Mouse (Mus musculus) myocyte (in vitro differentiated cells): ENCODE data around the gene Psen2. TPM values are rescaled to one million over a fixed set of nuclear protein-coding genes. Genes with fewer than 3 reads are reported as not detected.

Source experiments
- H3K27me3 ChIP-seq: one replicate; pipeline ENCODE4 v1.6.1; 2011; ENCODE audit not compliant: control insufficient read depth, insufficient read depth, insufficient read length
- H3K36me3 ChIP-seq: one replicate; pipeline ENCODE4 v1.6.1; 2011; ENCODE audit not compliant: control insufficient read depth, insufficient read depth
- H3K4me2 ChIP-seq: one replicate; pipeline ENCODE4 v1.6.1; 2011; ENCODE audit warnings: low read depth, control low read depth
- H3K4me3 ChIP-seq: one replicate; pipeline ENCODE4 v1.5.1; 2011; ENCODE audit warnings: mild to moderate bottlenecking, control low read depth, moderate library complexity
- H3K79me2 ChIP-seq: one replicate; pipeline ENCODE4 v1.6.1; 2011; ENCODE audit not compliant: control insufficient read depth, insufficient read depth
- H3ac ChIP-seq: one replicate; pipeline ENCODE4 v1.6.1; 2011; ENCODE audit not compliant: control insufficient read depth, insufficient read length
- CEBPB ChIP-seq: IDR thresholded peaks from 2 replicates; pipeline ENCODE4 v1.6.1; 2011; ENCODE audit warnings: mild to moderate bottlenecking, moderate library complexity; ENCODE audit not compliant: poor library complexity, insufficient read depth, severe bottlenecking
- E2F4 ChIP-seq: IDR thresholded peaks from one replicate; pipeline ENCODE4 v1.6.1; 2011; ENCODE audit warnings: mild to moderate bottlenecking, control low read depth, moderate library complexity; ENCODE audit not compliant: insufficient read depth
- MAX ChIP-seq: IDR thresholded peaks from one replicate; pipeline ENCODE4 v1.6.1; 2011; ENCODE audit warnings: low read depth, mild to moderate bottlenecking, control low read depth
- MYOD1 ChIP-seq, 3 experiments: IDR thresholded peaks; one replicate each; pipeline ENCODE4 v1.6.1; 2011; ENCODE audit warnings: control low read depth in 2 of 3, low read depth in 2 of 3, mild to moderate bottlenecking in 2 of 3, moderate library complexity in 1 of 3; ENCODE audit not compliant: insufficient read length in 2 of 3, control insufficient read depth in 1 of 3
- MYOG ChIP-seq, 3 experiments: IDR thresholded peaks; one replicate each; pipeline ENCODE4 v1.6.1; 2011; ENCODE audit warnings: control low read depth in 2 of 3, low read depth in 2 of 3, mild to moderate bottlenecking in 2 of 3; ENCODE audit not compliant: insufficient read length in 2 of 3, control insufficient read depth in 1 of 3, insufficient read depth in 1 of 3
- POLR2A ChIP-seq: IDR thresholded peaks from one replicate; pipeline ENCODE4 v1.6.1; 2011; ENCODE audit warnings: low read depth, mild to moderate bottlenecking, control low read depth, moderate library complexity; ENCODE audit not compliant: insufficient read length
- POLR2AphosphoS2 ChIP-seq: IDR thresholded peaks from one replicate; pipeline ENCODE4 v1.6.1; 2011; ENCODE audit warnings: low read depth, control low read depth; ENCODE audit not compliant: insufficient read length
- REST ChIP-seq: IDR thresholded peaks from one replicate; pipeline ENCODE4 v1.6.1; 2011; ENCODE audit warnings: mild to moderate bottlenecking, control low read depth, moderate library complexity; ENCODE audit not compliant: insufficient read depth, insufficient read length
- SRF ChIP-seq: IDR thresholded peaks from one replicate; pipeline ENCODE4 v1.6.1; 2011; ENCODE audit warnings: low read depth; ENCODE audit not compliant: control insufficient read depth, insufficient read length
- TCF12 ChIP-seq: IDR thresholded peaks from one replicate; pipeline ENCODE4 v1.6.1; 2011; ENCODE audit warnings: mild to moderate bottlenecking, control low read depth; ENCODE audit not compliant: poor library complexity, insufficient read depth, severe bottlenecking
- TCF3 ChIP-seq: IDR thresholded peaks from one replicate; pipeline ENCODE4 v1.6.1; 2011; ENCODE audit warnings: low read depth, control low read depth; ENCODE audit not compliant: insufficient read length
- USF1 ChIP-seq: IDR thresholded peaks from one replicate; pipeline ENCODE4 v1.6.1; 2011; ENCODE audit warnings: low read depth, mild to moderate bottlenecking, control low read depth, moderate library complexity
- polyA plus RNA-seq: library from polyadenylated mRNA; unstranded; fragments of >200 nt; fragmentation: generic; extraction: Trizol; gene quantifications from one replicate; pipeline ENCODE4 v1.2.1, GENCODE M21; 2012; ENCODE audit warnings: missing spikeins

Psen2 gene
- polyA plus RNA-seq, 1 experiment, result 28.6 TPM

GRCm38 (mm10) chr1:180179840-180180239, 83.4 kb downstream of the Psen2 start:
- Histone ChIP-seq H3ac (no peak overlapping the region), H3K36me3 (no peaks in the 10 kb centered on the region), H3K4me2 (peak overlapping the region; percentile 18), H3K79me2 (no peaks in the 10 kb centered on the region), H3K27me3 (no peaks in the 10 kb centered on the region), H3K4me3 (no peak overlapping the region)
- TF ChIP-seq USF1 (no peak), CEBPB (no peak), SRF (no peak), TCF12 (no peak), TCF3 (no peak), E2F4 (no peak), POLR2A (no peak)

DNA sequence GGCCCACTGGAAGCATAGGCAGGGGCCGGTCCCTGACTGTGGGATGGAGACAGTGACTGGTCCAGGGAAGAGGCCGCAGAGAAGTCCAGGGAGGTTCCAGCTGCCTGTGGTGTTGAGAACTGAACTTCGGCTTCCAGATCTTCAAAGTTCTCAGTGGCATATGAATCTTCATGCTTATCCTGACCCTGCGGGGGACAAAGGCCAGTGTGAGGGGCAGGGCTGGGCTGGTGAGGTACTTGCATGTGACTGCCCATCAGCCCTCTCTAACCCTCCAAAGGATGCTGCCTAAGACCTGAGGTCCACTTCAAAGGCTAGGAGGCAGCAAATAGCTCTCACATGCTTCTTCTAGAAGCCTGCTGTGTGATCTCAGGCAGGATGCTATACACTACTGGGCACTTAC, 84.1 kb downstream of the Psen2 start:
- no peaks in the 10 kb centered on the region for H3K79me2 ChIP-seq
- H3K4me2 ChIP-seq, result no peak overlapping the region
- no peak overlapping the region for H3K4me3 ChIP-seq
- no peaks in the 10 kb centered on the region for H3K36me3 ChIP-seq
- no peak overlapping the region for H3ac ChIP-seq
- no peak for TF ChIP-seq TCF12
- no peak for TF ChIP-seq CEBPB
- no peak for TF ChIP-seq REST
- TF ChIP-seq MAX, result no peak
- peaks cover 5% of the 10 kb centered on the region for H3K27me3 ChIP-seq

- Histone ChIP-seq H3K27me3 (peaks cover 8% of the 10 kb centered on the region), H3K4me3 (no peak overlapping the region), H3K79me2 (no peaks in the 10 kb centered on the region), H3ac (no peak overlapping the region), H3K36me3 (no peaks in the 10 kb centered on the region), H3K4me2 (no peak overlapping the region)
- TF ChIP-seq USF1, result no peak
- TF ChIP-seq MAX, result no peak
- no peak for TF ChIP-seq POLR2AphosphoS2
- TF ChIP-seq CEBPB, result no peak
- no peak for TF ChIP-seq MYOG (IDR thresholded peaks at IDR 0.05; ENCODE audit: control insufficient read depth in 1 of 3, insufficient read depth in 1 of 3, insufficient read length in 2 of 3, low read depth in 2 of 3)
- no peak for TF ChIP-seq MYOD1 (IDR thresholded peaks at IDR 0.05; ENCODE audit: control insufficient read depth in 1 of 3, insufficient read length in 2 of 3, low read depth in 2 of 3)
- no peak for TF ChIP-seq SRF
- TF ChIP-seq TCF12, result no peak
- no peak for TF ChIP-seq TCF3
- TF ChIP-seq E2F4, result no peak
- TF ChIP-seq REST, result no peak
- no peak for TF ChIP-seq POLR2A
These were observed 84.9 kb downstream of the Psen2 start for GRCm38 (mm10) chr1:180178340-180178739.

Other genes starting within 250 kb of the Psen2 start
- 79.8 TPM for gene Coq8a, start 63.8 kb downstream of the Psen2 start, polyA plus RNA-seq
- gene Itpkb, start 67.0 kb upstream of the Psen2 start, polyA plus RNA-seq, result 1.1 TPM
- gene Stum, start 220.1 kb upstream of the Psen2 start, polyA plus RNA-seq, result 0.28 TPM